Mouse (Mus musculus) CH12.LX (cell line): ENCODE data around the gene Vamp2.

Experiments used
- CTCF ChIP-seq, 2 experiments: IDR thresholded peaks in 1 of 2; conservative IDR thresholded peaks in 1 of 2; 2 replicates each; pipeline ENCODE4 v1.5.1; 2011 to 2012; ENCODE audit warnings: low read depth in 2 of 2, low read length in 2 of 2, improper control_type of control experiment in 1 of 2, inconsistent platforms in 1 of 2, mild to moderate bottlenecking in 1 of 2, moderate library complexity in 1 of 2
- EP300 ChIP-seq: IDR thresholded peaks from 2 replicates; pipeline ENCODE4 v1.6.1; 2011; ENCODE audit warnings: low read length, improper control_type of control experiment

- TF ChIP-seq EP300 (no peak), CTCF (conservative IDR thresholded peaks at IDR 0.05 in 1 of 2, IDR thresholded peaks at IDR 0.05 in 1 of 2; ENCODE audit: low read depth in 2 of 2, low read length in 2 of 2) (no peak)
Measured at GRCm38 (mm10) chr11:69105227-69105626, 16.9 kb downstream of the Vamp2 start.
